Mouse (Mus musculus) hindbrain, postnatal 0 days (tissue): ENCODE data around the gene Adgra1. TPM values are rescaled to one million over a fixed set of nuclear protein-coding genes. Genes with fewer than 3 reads are reported as not detected.

Experiments
- ATAC-seq: fragments of 200-750 bp; cut with Nextera tagmentation; 2 replicates; pipeline ENCODE4 v1.8.0; 2017; ENCODE audit warnings: mild to moderate bottlenecking, moderate TSS enrichment, moderate library complexity
- DNase-seq: peaks from one replicate; pipeline ENCODE4 v3.0.0-alpha.2; 2015; ENCODE audit warnings: low spot score
- H3K27ac ChIP-seq: fragments of 300-500 bp; sonication (generic); 2 replicates; pipeline ENCODE4 v1.5.1; 2014; ENCODE audit warnings: mild to moderate bottlenecking
- H3K27me3 ChIP-seq: fragments of 300-500 bp; sonication (generic); 2 replicates; pipeline ENCODE4 v1.6.1; 2014; ENCODE audit warnings: low read length, mixed read lengths; ENCODE audit not compliant: insufficient read depth
- H3K36me3 ChIP-seq: fragments of 300-500 bp; sonication (generic); 2 replicates; pipeline ENCODE4 v1.6.1; 2014; ENCODE audit warnings: low read length, mixed read lengths; ENCODE audit not compliant: insufficient read depth
- H3K4me1 ChIP-seq: fragments of 300-500 bp; sonication (generic); 2 replicates; pipeline ENCODE4 v1.6.1; 2014; ENCODE audit warnings: antibody characterized with exemption, low read length, mixed read lengths; ENCODE audit not compliant: insufficient read depth
- H3K4me2 ChIP-seq: fragments of 300-500 bp; sonication (generic); 2 replicates; pipeline ENCODE4 v1.6.1; 2014; ENCODE audit warnings: low read depth, mild to moderate bottlenecking, low read length, moderate library complexity, mixed read lengths
- H3K4me3 ChIP-seq: fragments of 300-500 bp; sonication (generic); 2 replicates; pipeline ENCODE4 v1.5.1; 2014; ENCODE audit warnings: low read length
- H3K9ac ChIP-seq: fragments of 300-500 bp; sonication (generic); replicated peaks from 2 replicates; pipeline ENCODE4 v1.6.1; 2014; ENCODE audit warnings: mild to moderate bottlenecking, low read length, moderate library complexity, mixed read lengths
- H3K9me3 ChIP-seq: fragments of 300-500 bp; sonication (generic); 2 replicates; pipeline ENCODE4 v1.6.1; 2016; ENCODE audit warnings: low read length, mixed read lengths
- CTCF ChIP-seq: IDR thresholded peaks from 2 replicates; pipeline ENCODE4 v1.5.1; 2016; ENCODE audit warnings: antibody characterized with exemption, control low read depth, low read depth
- WGBS: fragments of 180-500 bp; shearing (Covaris S2); extraction: QIAGEN DNeasy Blood & Tissue Kit; methylation state at CpG from one replicate; pipeline ENCODE4 v1.1.7; 2014; 5-methylcytosine and 5-hydroxymethylcytosine counted together
- polyA plus RNA-seq: library from polyadenylated mRNA; unstranded; fragments of >200 nt; fragmentation: Nextera tagmentation; extraction: Ambion mirVana; gene quantifications from 2 replicates; pipeline ENCODE4 v1.2.1, GENCODE M21; 2015
- total RNA-seq: library from RNA; depleted of rRNA; stranded (reverse); fragments of >200 nt; gene quantifications from 2 replicates; pipeline ENCODE4 v1.2.3, GENCODE M21; 2014

Gene Adgra1
- total and polyA plus RNA-seq, 2 experiments from 2014 or later: 28.5 to 53.3 TPM

- 76% methylated on average over 4 of the region's 4 CpGs for WGBS
- DNase-seq: no peak
These were observed 49.6 kb downstream of the Adgra1 start for GRCm38 (mm10) chr7:139883545-139883944.

DNA sequence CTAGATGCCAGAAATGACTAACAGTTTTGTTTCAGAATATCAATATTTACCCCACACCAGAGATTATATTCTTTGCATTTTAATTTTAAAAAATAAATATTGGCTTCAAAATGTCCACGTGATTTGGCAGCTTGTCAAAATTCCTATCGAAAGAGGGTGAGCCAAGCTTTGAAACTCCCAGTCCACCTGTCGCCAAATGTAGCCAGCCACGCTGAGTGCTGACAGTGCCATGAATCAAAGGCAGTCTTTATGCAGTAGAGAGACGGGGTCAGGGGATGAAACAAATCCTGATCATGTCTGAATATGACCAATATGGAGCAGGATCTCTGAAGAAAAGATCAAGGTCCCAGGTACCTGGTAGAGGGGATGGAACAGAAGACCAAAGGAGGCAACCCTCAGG lies 57.8 kb downstream of the Adgra1 start:
- H3K36me3 ChIP-seq: no peaks in the 10 kb centered on the region
- 60% methylated on average over 5 of the region's 5 CpGs for WGBS
- peaks cover 15% of the 10 kb centered on the region; the same call in 1 of the 2 replicates for H3K4me1 ChIP-seq
- H3K4me3 ChIP-seq: no peak overlapping the region
- no peak for ATAC-seq
- no peak for TF ChIP-seq CTCF
- DNase-seq: no peak
- no peak overlapping the region for H3K9ac ChIP-seq
- H3K9me3 ChIP-seq: no peaks in the 10 kb centered on the region
- H3K27ac ChIP-seq: no peak overlapping the region
- peaks cover 7% of the 10 kb centered on the region for H3K27me3 ChIP-seq
- no peak overlapping the region for H3K4me2 ChIP-seq

More at GRCm38 (mm10) chr7:139883545-139883944, 49.6 kb downstream of the Adgra1 start:
- Histone ChIP-seq H3K27me3 (no peaks in the 10 kb centered on the region), H3K9ac (no peak overlapping the region), H3K36me3 (no peaks in the 10 kb centered on the region), H3K27ac (no peak overlapping the region), H3K4me2 (no peak overlapping the region), H3K4me1 (no peaks in the 10 kb centered on the region), H3K4me3 (no peak overlapping the region), H3K9me3 (no peaks in the 10 kb centered on the region)
- no peak for ATAC-seq
- TF ChIP-seq CTCF: no peak

DNA sequence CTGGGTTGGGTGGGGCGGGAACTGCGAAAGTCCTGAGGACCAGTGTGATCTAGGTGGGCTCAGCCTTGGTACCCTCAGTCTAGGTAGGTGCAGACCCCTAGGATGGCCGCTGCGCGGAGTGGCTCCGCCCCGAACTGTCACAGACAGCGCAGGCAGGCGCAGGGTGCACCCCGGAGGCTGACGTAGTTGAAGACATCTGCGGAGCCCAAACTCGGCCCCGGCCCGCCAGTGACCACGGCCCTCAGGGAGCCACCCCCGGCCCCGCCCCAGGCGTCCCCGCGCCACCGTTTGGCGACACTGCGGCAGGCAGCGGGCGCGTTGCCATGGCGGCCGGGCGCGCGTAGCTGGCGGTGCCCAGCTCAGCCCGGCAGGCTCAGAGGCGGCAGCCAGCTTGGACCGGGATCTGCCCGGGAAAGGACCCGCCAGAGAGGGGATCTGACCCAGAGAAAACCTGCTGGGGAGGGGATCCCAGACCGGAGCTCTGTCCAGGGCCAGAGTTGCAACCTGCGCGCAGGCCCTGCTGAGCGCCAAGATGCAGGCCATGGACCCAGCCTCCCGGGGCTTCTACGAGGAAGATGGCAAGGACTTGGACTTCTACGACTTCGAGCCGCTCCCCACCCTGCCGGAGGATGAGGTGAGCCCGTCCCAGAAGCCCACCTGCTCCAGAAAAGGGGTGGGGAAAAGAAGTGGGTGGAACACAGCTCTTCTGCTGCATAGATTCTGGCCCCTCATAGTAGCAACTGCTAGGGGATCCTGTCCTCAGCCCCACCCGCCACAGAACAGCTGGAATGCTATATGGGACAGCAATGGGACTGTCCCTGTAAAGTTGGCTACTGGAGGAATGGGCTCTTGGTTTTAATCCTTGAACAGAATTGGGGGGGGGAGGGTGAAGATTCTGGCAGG lies 60.9 kb downstream of the Adgra1 start, which contains the start of gene Kndc1:
Gene Kndc1, plus strand, starts transcription at position 42 of the 903 bp plus-strand sequence.
- TF ChIP-seq CTCF: peak; percentile 27; the same call in 1 of the 2 replicates
- Histone ChIP-seq H3K9me3 (no peaks in the 10 kb centered on the region), H3K27ac (peak within 1 kb of the TSS; percentile 59), H3K4me3 (peak within 1 kb of the TSS; percentile 51), H3K9ac (peak within 1 kb of the TSS; percentile 59), H3K36me3 (no peaks in the 10 kb centered on the region), H3K27me3 (peaks cover 7% of the 10 kb centered on the region), H3K4me2 (peak within 1 kb of the TSS; percentile 87), H3K4me1 (peaks cover 17% of the 10 kb centered on the region; the same call in 1 of the 2 replicates)
- ATAC-seq (peak; percentile 85), DNase-seq (peak; percentile 75)
- 1% methylated on average over 49 of the region's 50 CpGs for WGBS

- no peaks in the 10 kb centered on the region for H3K36me3 ChIP-seq
- H3K4me2 ChIP-seq: peak overlapping the region; percentile 87
- H3K9me3 ChIP-seq: no peaks in the 10 kb centered on the region
- 77% methylated on average over 7 of the region's 7 CpGs for WGBS
- peaks cover 17% of the 10 kb centered on the region; the same call in 1 of the 2 replicates for H3K4me1 ChIP-seq
- H3K4me3 ChIP-seq: peak overlapping the region; percentile 51; the same call in 1 of the 2 replicates
- ATAC-seq (no peak), DNase-seq (no peak)
- peaks cover 7% of the 10 kb centered on the region for H3K27me3 ChIP-seq
- no peak for TF ChIP-seq CTCF
- no peak overlapping the region for H3K9ac ChIP-seq
- no peak overlapping the region for H3K27ac ChIP-seq
These were observed 62.3 kb downstream of the Adgra1 start for GRCm38 (mm10) chr7:139896271-139896670.

- Histone ChIP-seq H3K27ac (no peak overlapping the region), H3K4me1 (peaks cover 17% of the 10 kb centered on the region; the same call in 1 of the 2 replicates), H3K9me3 (no peaks in the 10 kb centered on the region), H3K4me3 (no peak overlapping the region), H3K4me2 (no peak overlapping the region), H3K36me3 (no peaks in the 10 kb centered on the region), H3K9ac (no peak overlapping the region), H3K27me3 (peaks cover 7% of the 10 kb centered on the region)
- DNase-seq (no peak), ATAC-seq (no peak)
- WGBS: 76% methylated on average over 7 of the region's 7 CpGs
- no peak for TF ChIP-seq CTCF
These were observed 62.8 kb downstream of the Adgra1 start for GRCm38 (mm10) chr7:139896796-139897195.

DNA sequence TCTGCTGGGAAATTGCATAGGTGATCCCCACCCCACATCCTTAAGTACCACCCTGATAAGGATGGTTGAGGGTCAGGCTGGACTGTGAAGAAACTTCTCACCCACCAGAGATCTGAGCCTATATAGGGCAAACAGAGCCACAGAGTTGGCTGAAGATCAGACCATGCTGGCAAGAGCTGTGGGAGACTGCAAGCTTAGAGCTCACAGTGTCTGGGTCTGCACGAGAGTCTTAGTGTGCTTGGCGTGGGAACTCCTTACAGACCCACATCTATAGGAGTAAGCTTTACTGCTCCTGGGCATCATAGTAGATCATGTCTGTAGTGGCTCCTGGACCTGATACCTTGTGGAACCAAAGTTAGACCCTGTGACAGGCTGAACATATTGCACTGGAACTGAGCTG lies 64.6 kb downstream of the Adgra1 start:
- Histone ChIP-seq H3K36me3 (no peaks in the 10 kb centered on the region), H3K9me3 (no peaks in the 10 kb centered on the region), H3K4me2 (no peak overlapping the region), H3K4me3 (no peak overlapping the region), H3K4me1 (peaks cover 17% of the 10 kb centered on the region; the same call in 1 of the 2 replicates), H3K9ac (no peak overlapping the region), H3K27ac (no peak overlapping the region), H3K27me3 (peaks cover 2% of the 10 kb centered on the region; the same call in 1 of the 2 replicates)
- DNase-seq (no peak), ATAC-seq (no peak)
- TF ChIP-seq CTCF: no peak
- WGBS: 53% methylated on average over 2 of the region's 2 CpGs
